Mouse (Mus musculus) G1E-ER4 (cell line): ENCODE data around the gene Ccdc162. TPM values are rescaled to one million over a fixed set of nuclear protein-coding genes. Genes with fewer than 3 reads are reported as not detected.

ENCODE experiments used
- GATA1 ChIP-seq: IDR thresholded peaks from one replicate; pipeline ENCODE4 v1.8.0; 2012; ENCODE audit warnings: low read length, inconsistent platforms
- polyA plus RNA-seq: library from polyadenylated mRNA; stranded (reverse); fragments of >175 nt; gene quantifications from 2 replicates; pipeline ENCODE4 v1.2.3, GENCODE M21; 2012

Ccdc162 gene
- polyA plus RNA-seq, 1 experiment, result not detected

DNA sequence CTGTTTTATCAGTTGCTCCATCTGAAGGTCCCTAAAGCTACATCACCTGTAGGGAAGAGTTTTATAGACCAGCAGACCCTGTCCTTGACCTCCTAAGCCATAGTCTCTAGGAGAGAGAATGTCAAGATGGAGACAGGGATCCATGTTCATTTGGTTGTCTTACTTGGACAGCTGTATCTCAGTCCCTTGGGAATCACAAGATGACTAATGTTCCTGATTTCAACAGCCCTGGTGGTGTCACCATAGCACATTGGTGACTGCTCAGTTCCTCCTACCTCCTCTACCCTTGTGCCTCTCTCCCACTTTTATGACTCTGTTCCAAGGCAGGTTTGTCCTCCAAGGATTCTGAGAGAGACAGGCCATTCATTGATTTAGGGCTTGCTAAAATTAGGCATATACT, 201.5 kb downstream of the Ccdc162 start:
- no peak for TF ChIP-seq GATA1

DNA sequence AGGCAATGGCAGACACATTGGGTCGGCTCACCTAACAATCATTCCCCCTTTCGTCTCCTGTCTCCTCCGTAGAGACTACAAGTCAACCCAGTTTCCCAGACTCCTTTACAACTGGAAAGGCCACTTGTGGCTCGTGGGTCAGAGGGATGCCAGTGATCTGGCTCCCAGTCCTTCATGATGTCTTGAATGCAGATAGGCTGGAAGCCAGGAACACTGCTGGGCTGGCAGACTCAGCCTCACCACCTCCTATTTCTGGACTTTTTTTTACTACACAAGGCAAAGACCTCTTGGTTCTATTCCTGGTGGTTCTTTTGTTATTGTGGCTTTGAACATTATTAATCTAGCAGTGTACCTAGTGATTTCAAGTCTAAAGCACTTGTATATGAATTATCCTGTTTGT, 202.1 kb downstream of the Ccdc162 start:
- no peak for TF ChIP-seq GATA1

DNA sequence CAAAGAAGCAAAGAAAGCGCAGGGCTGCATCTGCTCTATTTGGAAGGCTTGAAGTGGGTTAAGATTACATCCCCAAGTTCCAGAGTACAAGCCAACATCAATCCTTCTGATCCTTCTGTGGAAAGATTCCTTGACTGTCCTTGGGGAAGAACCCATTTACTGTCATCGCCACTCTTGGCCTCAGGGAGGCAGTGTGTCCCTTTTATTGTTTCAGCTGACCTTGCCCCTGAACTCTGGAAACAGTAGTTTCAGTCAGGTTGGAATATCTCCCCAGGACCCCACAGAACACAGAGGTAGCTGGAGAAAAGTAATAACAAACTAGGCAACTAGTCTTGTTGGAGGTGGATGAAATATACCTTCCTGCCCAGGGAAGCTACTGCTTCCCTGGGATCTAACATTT, 207.3 kb downstream of the Ccdc162 start:
- TF ChIP-seq GATA1, result no peak

DNA sequence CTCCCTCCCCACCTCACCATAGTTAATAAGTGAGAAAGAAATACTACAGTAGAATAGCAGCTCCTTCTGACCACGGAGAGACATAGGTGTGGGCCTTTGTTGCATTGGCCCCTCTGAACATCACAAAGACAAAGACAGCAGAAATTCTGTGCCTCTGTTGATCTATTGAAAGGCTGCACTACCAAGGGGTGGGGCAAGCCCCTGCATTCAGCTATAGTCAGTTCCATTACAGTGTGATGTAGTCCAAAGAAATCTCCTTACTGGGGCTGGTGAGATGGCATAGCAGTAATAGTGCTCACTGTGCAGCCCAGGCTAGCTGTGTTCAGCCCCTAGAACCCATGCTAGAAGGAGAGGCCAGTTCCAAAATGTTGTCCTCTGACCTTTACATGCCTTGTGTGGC, 211.4 kb downstream of the Ccdc162 start:
- TF ChIP-seq GATA1, result no peak

DNA sequence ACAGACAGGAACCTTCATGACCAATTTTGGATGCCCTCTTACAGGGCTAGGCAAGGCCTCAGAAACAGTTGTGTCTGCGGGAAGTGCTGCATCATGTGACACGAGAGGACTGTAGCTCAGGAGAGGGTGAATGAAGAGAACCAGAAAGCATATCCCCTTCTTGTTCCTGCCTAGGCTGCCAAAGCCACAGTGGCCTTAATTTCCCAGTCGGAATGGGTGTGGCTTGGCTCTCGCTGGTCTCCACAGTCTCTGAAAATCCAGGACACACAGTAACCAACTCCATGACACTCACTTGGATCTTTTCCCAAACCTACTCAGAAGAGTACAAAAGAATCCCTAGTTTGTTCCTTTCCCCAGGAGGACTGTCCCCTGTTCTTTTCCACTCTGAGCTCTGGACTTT, 215.5 kb downstream of the Ccdc162 start:
- TF ChIP-seq GATA1, result no peak

DNA sequence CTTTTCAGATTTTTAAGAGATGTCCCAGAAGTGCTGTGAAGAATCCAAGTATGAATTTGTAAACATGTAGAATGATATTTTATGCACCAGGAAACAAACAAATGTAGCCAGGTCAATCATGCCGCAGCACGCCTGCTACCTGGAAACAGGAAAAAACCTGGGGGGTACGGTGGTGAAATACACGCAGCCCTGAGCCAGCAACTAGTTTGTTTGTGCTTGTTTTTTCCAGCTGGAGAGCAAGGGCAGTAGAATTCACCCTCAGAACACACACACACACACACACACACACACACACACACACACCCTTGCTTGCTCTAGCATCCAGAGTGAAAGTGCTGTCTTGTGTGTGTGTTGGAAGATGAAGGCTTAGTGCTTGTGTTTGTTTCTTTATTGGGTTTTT, 225.3 kb downstream of the Ccdc162 start:
- TF ChIP-seq GATA1, result no peak

DNA sequence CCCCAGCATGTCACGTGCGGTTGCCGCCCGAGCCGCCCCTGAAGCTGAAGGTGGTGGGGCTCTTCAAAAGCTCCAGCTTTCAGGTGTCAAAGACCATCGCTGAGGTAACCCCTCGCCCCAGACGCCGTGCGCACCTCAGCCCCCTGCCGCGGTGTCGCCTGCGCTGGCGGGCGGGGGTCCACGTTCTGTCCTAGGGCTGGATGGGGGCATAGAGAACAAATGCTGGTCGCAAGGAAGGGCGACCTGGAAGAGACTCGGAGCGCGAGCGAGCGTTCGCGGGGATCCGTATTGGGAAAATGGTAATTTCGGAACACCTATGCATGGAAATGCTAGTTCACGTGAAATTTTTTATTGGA, 225.9 kb downstream of the Ccdc162 start:
- TF ChIP-seq GATA1, result no peak

DNA sequence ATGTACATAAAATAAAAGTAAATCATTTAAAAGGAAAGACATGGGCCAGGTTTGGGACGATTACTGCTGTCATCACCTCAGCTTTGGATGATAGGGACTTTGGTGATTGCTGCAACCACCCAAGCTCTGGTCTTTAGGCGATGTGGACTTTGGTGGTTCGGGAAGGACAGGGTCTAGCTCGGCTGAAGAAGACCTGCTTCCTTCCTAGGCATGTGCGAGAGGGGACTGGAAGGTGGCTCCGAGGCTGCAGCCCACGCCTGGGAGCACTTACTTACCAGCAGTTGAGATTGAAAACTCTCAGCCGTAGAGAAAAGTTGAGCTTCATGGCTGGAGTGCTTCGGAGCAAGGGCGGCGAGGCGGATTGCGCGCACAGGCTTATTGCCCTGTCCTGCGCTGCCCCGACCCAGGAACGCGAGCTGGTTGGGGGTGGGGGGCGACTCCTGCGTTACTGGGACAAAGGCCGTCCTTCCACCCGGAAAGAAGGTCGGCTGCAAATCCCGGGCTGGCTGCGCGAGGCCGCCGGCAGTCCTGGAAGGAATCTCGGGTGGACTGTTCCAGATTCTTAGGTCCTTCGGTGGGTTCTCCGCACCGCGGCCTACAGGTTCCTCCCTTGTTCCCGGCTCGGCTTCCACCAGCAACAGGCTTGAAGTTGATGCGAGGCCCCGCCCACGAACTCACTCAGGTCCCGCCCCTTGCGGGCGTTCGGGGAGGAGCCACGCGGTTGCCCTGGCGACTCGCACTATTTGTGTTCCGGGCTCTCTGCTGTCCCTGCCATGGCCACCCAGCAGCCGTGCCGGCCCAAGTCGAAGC, 226.5 kb downstream of the Ccdc162 start, which contains the start of the genes Smpd2 and Ppil6:
Gene Smpd2 (minus strand): TSS at position 662 of the 810 bp plus-strand sequence.
Gene Ppil6 (plus strand): TSS at position 732 of the 810 bp plus-strand sequence.
- TF ChIP-seq GATA1, result no peak

DNA sequence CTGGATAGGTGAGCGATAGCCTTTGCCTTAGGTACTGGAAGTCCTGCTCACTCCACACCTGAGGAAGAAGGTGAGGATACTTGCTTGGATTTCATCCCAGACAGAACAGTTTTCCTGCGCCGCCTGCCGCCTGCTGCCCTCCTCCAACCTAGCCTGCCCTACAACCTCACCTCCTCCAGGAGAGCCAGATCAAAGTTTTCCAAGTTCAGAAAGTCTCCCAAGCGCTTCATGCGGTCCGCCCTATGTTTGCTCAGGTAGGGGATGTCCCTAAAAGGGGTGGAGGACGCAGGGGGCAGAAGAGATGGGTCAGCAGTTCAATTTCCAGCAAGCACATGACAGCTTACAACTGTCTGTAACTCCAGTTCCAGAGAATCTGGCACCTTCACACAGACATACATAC, 227.1 kb downstream of the Ccdc162 start:
- no peak for TF ChIP-seq GATA1

DNA sequence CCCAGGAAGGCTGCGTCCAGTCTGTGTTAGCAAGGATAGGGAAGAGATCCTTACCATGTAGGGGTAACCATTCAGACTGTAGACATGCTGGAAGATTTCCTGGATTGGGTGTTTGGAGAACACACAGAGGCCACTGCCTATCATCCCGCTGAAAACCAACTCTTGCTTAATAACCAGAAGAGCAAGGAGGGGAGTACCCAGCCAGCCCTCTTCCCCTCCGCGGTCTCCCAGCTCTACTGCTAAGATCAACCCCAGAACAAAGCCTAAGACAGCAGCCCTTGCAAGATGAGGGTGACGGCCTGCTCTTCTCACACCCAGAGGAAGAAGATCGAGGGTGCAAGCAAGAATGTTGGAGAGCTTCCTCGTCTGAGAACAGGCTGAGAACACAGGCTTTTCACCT, 227.6 kb downstream of the Ccdc162 start:
- TF ChIP-seq GATA1, result no peak

Other genes with a start within 250 kb of the Ccdc162 start
- 19.3 and 30.2 TPM in 2 replicates for gene Mical1, start 240.3 kb downstream of the Ccdc162 start, polyA plus RNA-seq
- 10.4 and 15.4 TPM in 2 replicates for gene Smpd2, start 226.3 kb downstream of the Ccdc162 start, polyA plus RNA-seq
- not detected in 2 replicates for gene Ppil6, start 226.2 kb downstream of the Ccdc162 start, polyA plus RNA-seq
- gene Cd164, start 197.2 kb downstream of the Ccdc162 start, polyA plus RNA-seq, result 150 and 198 TPM in 2 replicates
- gene Cep57l1, start 93.2 kb upstream of the Ccdc162 start, polyA plus RNA-seq, result 0.98 and 1.6 TPM in 2 replicates
- gene Sesn1, start 93.3 kb upstream of the Ccdc162 start, polyA plus RNA-seq, result 11.0 and 14.2 TPM in 2 replicates